Mouse (Mus musculus): ENCODE measurements around the gene Unc79.
A peak's percentile ranks its signal among the peaks of the same experiment; 100 is the strongest.

The Unc79 gene

GRCm38 (mm10) chr12:103123861-103124260 lies 175.2 kb downstream of the Unc79 start:
- no peak for DNase-seq (ENCODE audit: low spot score in 2 of 2)

GRCm38 (mm10) chr12:103128914-103129313 lies 180.3 kb downstream of the Unc79 start:
- no peak for DNase-seq (ENCODE audit: low spot score in 2 of 2)

- no peak for DNase-seq (ENCODE audit: low spot score in 2 of 2)
These were observed 181.0 kb downstream of the Unc79 start for GRCm38 (mm10) chr12:103129395-103130248.

GRCm38 (mm10) chr12:103131419-103131818 lies 182.8 kb downstream of the Unc79 start:
- DNase-seq (ENCODE audit: low spot score in 2 of 2) = no peak

GRCm38 (mm10) chr12:103142550-103143010 lies 193.9 kb downstream of the Unc79 start:
- no peak for DNase-seq (ENCODE audit: low spot score in 2 of 2)

- peak in 1 of 2 experiments; percentile 30 for DNase-seq (ENCODE audit: low spot score in 2 of 2)
These were observed 195.3 kb downstream of the Unc79 start for GRCm38 (mm10) chr12:103143798-103144565.

- DNase-seq (ENCODE audit: low spot score in 2 of 2) = no peak
These were observed 201.6 kb downstream of the Unc79 start for GRCm38 (mm10) chr12:103150247-103150646.

GRCm38 (mm10) chr12:103154927-103155326 lies 206.3 kb downstream of the Unc79 start:
- DNase-seq (ENCODE audit: low spot score in 2 of 2) = no peak

GRCm38 (mm10) chr12:103155406-103155805 lies 206.7 kb downstream of the Unc79 start:
- no peak for DNase-seq (ENCODE audit: low spot score in 2 of 2)

- no peak for DNase-seq (ENCODE audit: low spot score in 2 of 2)
These were observed 208.7 kb downstream of the Unc79 start for GRCm38 (mm10) chr12:103157129-103157910.

GRCm38 (mm10) chr12:103159016-103159415 lies 210.4 kb downstream of the Unc79 start:
- no peak for DNase-seq (ENCODE audit: low spot score in 2 of 2)

- no peak for DNase-seq (ENCODE audit: low spot score in 2 of 2)
These were observed 212.1 kb downstream of the Unc79 start for GRCm38 (mm10) chr12:103160721-103161120.

- no peak for DNase-seq (ENCODE audit: low spot score in 2 of 2)
These were observed 214.9 kb downstream of the Unc79 start for GRCm38 (mm10) chr12:103163596-103163995.

GRCm38 (mm10) chr12:103164101-103165030 lies 215.7 kb downstream of the Unc79 start:
- no peak for DNase-seq (ENCODE audit: low spot score in 2 of 2)

- no peak for DNase-seq (ENCODE audit: low spot score in 2 of 2)
These were observed 220.2 kb downstream of the Unc79 start for GRCm38 (mm10) chr12:103168892-103169291.

- DNase-seq (ENCODE audit: low spot score in 2 of 2) = no peak
These were observed 234.4 kb downstream of the Unc79 start for GRCm38 (mm10) chr12:103183057-103183456.

- DNase-seq (ENCODE audit: low spot score in 2 of 2) = no peak
These were observed 238.4 kb downstream of the Unc79 start for GRCm38 (mm10) chr12:103187020-103187419.

- no peak for DNase-seq (ENCODE audit: low spot score in 2 of 2)
These were observed 239.6 kb downstream of the Unc79 start for GRCm38 (mm10) chr12:103188223-103188622.

GRCm38 (mm10) chr12:103189771-103190170 lies 241.1 kb downstream of the Unc79 start:
- DNase-seq (ENCODE audit: low spot score in 2 of 2) = no peak

GRCm38 (mm10) chr12:103192996-103193395 lies 244.3 kb downstream of the Unc79 start:
- no peak for DNase-seq (ENCODE audit: low spot score in 2 of 2)
